Mouse (Mus musculus): ENCODE data around the gene Calhm4. TPM values are rescaled to one million over a fixed set of nuclear protein-coding genes. Genes with fewer than 3 reads are reported as not detected.
"Not testable (repeated sequence)": the region's sequence is repeated elsewhere in the genome, so short reads cannot be mapped to it uniquely, and the experiment has no call there.

The Calhm4 gene
- polyA plus RNA-seq, 1 experiment, result not detected

DNA sequence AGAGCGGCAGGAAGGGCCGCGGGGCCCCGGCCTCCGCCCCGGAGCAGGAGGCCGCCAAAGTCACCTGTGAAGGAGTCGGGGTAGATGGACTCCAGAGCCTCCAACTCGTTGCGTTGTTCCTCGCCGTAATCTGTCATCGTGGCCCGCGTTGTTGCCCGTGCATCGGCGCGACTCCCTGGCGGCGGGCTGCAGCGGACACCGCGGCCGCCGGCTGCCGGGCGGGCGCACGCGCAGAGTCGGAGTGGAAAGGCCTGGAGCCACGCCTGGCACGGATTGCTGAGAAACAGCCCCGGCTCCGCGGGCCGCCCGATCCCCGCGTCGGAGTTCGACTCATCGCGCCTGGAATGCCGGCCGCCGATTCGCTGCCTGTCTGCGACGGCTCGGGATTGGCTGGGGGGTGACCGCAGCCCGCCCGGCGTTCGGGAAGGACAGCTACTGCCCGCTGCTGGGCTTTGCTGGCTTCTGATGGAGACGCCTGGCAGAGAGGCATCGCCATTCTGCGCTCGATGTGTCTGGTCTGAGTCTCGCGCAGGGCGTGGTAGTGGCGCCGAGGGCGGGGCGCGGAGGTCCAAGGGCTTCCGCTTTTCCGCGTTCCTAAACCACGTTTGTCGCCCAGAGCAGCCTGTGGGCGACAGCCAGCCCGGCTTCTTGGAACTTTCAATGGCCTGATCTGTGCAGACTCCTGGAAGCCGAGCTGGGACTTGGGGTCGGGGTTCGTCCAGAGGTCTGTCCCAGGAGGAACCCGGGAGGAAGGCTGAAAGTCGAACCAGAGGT, 24.6 kb downstream of the Calhm4 start, which contains the start of gene Rwdd1:
Gene Rwdd1, minus strand, starts transcription at position 323 of the 774 bp plus-strand sequence.
- Histone ChIP-seq H3K4me3 (replicated peaks; ENCODE audit: control insufficient read depth, low read depth, low read length) (peak within 1 kb of the TSS; percentile 97), H3K27ac (ENCODE audit: control insufficient read depth, insufficient read depth, low read depth, low read length, poor library complexity) (peak within 1 kb of the TSS; percentile 94), H3K4me1 (ENCODE audit: control insufficient read depth, insufficient read depth, low read length) (peaks cover 3% of the 10 kb centered on the region)
- TF ChIP-seq POLR2A (IDR thresholded peaks at IDR 0.05; ENCODE audit: borderline replicate concordance, control insufficient read depth, low read depth, low read length) (peak; percentile 66; the same call in 1 of the 2 replicates), CTCF (IDR thresholded peaks at IDR 0.05; ENCODE audit: control insufficient read depth, insufficient read depth, low read length) (no peak)
- WGBS, result under 1% methylated on average over 82 of the region's 82 CpGs

DNA sequence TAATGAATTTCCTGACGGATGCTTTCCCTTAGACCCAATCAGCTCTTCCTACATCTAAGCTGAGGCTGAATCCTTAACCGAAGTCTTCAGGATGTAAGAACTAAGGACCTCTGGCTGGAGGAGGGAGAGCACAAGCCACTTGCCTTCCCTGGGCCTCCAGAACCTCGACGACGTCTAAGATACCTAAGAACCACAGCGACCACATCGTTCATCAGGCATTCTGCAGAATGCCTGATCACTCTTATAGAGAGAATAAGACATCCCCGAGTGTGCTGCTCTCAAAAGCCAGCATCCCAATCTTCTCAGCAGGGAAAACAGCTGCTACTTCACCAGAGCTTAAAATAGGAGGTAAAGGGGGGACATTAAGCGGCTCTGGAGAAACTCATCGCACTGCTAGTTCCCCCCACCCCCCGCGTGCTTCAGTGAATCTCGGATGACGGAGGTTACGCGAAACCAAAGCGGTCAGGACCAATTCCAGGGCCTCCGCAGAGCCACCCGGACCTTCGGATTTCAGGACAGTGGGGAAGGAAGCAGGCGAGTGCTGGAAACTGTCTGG, 25.3 kb downstream of the Calhm4 start:
- H3K27ac ChIP-seq (ENCODE audit: control insufficient read depth, insufficient read depth, low read depth, low read length, poor library complexity), result peak overlapping the region; percentile 94
- WGBS, result 1% methylated on average over 21 of the region's 21 CpGs
- H3K4me1 ChIP-seq (ENCODE audit: control insufficient read depth, insufficient read depth, low read length), result peaks cover 3% of the 10 kb centered on the region
- peak overlapping the region; percentile 97 for H3K4me3 ChIP-seq (replicated peaks; ENCODE audit: control insufficient read depth, low read depth, low read length)
- no peak for TF ChIP-seq POLR2A (IDR thresholded peaks at IDR 0.05; ENCODE audit: borderline replicate concordance, control insufficient read depth, low read depth, low read length)
- no peak for TF ChIP-seq CTCF (IDR thresholded peaks at IDR 0.05; ENCODE audit: control insufficient read depth, insufficient read depth, low read length)

DNA sequence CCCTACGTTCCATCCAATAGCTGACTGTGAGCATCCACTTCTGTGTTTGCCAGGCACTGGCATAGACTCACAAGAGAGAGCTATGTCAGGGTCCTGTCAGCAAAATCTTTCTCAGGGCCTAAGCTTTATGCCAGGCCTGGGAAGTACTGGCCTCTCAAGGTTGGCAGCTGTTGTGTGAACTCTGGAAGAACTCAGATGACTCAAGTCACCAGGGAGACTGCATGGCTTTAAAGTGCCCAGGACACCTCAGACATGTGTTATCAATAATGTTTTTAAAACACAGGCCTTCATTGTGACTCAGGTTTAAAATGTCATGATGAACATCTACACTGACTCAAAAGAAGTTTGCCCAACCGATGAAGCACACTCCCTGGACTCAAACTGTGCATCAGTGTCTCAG, 30.9 kb downstream of the Calhm4 start:
- H3K27ac ChIP-seq (ENCODE audit: control insufficient read depth, insufficient read depth, low read depth, low read length, poor library complexity), result no peak overlapping the region
- 87% methylated on average over 2 of the region's 2 CpGs for WGBS
- peaks cover 1% of the 10 kb centered on the region for H3K4me1 ChIP-seq (ENCODE audit: control insufficient read depth, insufficient read depth, low read length)
- no peak for TF ChIP-seq CTCF (IDR thresholded peaks at IDR 0.05; ENCODE audit: control insufficient read depth, insufficient read depth, low read length)
- H3K4me3 ChIP-seq (replicated peaks; ENCODE audit: control insufficient read depth, low read depth, low read length), result no peak overlapping the region

DNA sequence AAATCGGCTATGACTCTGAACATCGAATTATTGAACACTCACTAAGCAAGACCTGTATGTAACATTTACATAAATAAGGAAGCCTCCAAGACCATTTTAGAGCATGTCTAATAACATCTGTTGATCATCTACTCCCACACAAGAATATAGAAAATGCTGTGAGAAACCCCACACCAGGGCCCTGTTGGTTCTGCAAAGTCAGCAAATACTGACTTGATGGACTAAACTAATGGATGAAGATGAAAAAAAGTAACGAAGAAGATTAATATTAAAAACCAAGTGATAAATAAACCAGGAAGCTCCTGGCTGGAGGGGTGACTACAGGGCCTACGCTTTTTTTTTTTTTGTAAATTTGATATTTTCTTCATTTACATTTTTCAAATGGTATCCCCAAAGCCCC, 31.5 kb downstream of the Calhm4 start:
- WGBS, result 90% methylated on average over 4 of the region's 4 CpGs
- Histone ChIP-seq H3K4me3 (replicated peaks; ENCODE audit: control insufficient read depth, low read depth, low read length) (no peak overlapping the region), H3K4me1 (ENCODE audit: control insufficient read depth, insufficient read depth, low read length) (no peaks in the 10 kb centered on the region; the same call in 1 of the 2 replicates), H3K27ac (ENCODE audit: control insufficient read depth, insufficient read depth, low read depth, low read length, poor library complexity) (no peak overlapping the region)
- TF ChIP-seq CTCF (IDR thresholded peaks at IDR 0.05; ENCODE audit: control insufficient read depth, insufficient read depth, low read length) (no peak), POLR2A (IDR thresholded peaks at IDR 0.05; ENCODE audit: borderline replicate concordance, control insufficient read depth, low read depth, low read length) (no peak)

DNA sequence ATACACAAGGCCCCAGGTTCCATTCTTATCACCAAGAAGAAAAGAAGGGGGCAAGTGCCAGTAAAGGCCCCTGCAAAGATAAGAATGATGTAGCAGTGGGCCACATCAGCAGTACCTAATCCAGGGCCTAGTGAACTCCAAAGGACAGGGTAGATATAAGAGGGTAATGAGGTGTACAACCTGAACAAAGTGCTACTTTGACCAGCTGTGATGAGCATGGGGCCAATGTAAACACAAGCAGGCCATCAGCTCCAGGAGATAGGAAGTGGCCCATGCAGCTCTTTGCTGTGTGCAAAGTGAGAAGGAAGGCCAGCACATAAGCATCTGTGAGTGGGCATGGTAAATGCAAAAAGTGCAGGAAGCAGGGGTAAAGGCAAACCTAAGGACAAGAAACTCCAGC, 45.7 kb downstream of the Calhm4 start:
- no peak for TF ChIP-seq CTCF (IDR thresholded peaks at IDR 0.05; ENCODE audit: control insufficient read depth, insufficient read depth, low read length)
- TF ChIP-seq POLR2A (IDR thresholded peaks at IDR 0.05; ENCODE audit: borderline replicate concordance, control insufficient read depth, low read depth, low read length), result no peak
- Histone ChIP-seq H3K4me3 (replicated peaks; ENCODE audit: control insufficient read depth, low read depth, low read length) (no peak overlapping the region), H3K27ac (ENCODE audit: control insufficient read depth, insufficient read depth, low read depth, low read length, poor library complexity) (no peak overlapping the region), H3K4me1 (ENCODE audit: control insufficient read depth, insufficient read depth, low read length) (no peaks in the 10 kb centered on the region)

DNA sequence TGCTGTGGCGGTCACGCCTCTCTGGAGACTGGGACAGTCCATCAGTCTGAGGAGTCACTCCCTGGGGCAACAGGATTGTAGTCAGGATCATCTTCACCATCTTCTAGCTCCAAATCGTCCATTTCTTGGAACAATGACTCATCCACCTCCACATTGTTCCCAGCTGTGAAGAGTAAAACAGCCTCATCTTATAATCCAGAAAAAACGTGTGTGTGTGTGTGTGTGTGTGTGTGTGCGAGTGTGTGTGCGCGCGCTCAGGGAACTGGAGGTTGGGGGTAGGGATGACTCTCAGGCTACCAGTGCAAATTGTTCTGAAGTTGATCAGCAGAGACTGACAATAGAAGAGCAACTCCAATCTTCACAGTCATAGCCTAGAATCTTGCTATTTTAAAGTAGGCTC, 47.4 kb downstream of the Calhm4 start:
- H3K27ac ChIP-seq (ENCODE audit: control insufficient read depth, insufficient read depth, low read depth, low read length, poor library complexity); H3K4me3 ChIP-seq (replicated peaks; ENCODE audit: control insufficient read depth, low read depth, low read length); H3K4me1 ChIP-seq (ENCODE audit: control insufficient read depth, insufficient read depth, low read length): not testable (repeated sequence)
- 92% methylated on average over 6 of the region's 8 CpGs for WGBS

Other genes starting within 250 kb of the Calhm4 start
- 1.1 TPM in 1 of 2 replicates, not detected in the other for gene Sult3a1, start 186.6 kb downstream of the Calhm4 start, polyA plus RNA-seq (2011; ENCODE audit: insufficient read depth, insufficient read length, low replicate concordance, missing spikeins)
- gene Rsph4a, start 139.2 kb downstream of the Calhm4 start, polyA plus RNA-seq (2011; ENCODE audit: insufficient read depth, insufficient read length, low replicate concordance, missing spikeins), result 0.36 TPM in 1 of 2 replicates, not detected in the other
- gene Zup1, start 93.0 kb downstream of the Calhm4 start, polyA plus RNA-seq (2011; ENCODE audit: insufficient read depth, insufficient read length, low replicate concordance, missing spikeins), result 14.8 and 15.5 TPM in 2 replicates
- gene Rwdd1, start 24.7 kb downstream of the Calhm4 start, polyA plus RNA-seq (2011; ENCODE audit: insufficient read depth, insufficient read length, low replicate concordance, missing spikeins), result 6.0 and 47.9 TPM in 2 replicates
- not detected in 2 replicates for gene Trappc3l, start 6.7 kb downstream of the Calhm4 start, polyA plus RNA-seq (2011; ENCODE audit: insufficient read depth, insufficient read length, low replicate concordance, missing spikeins)
- gene Calhm5, start 52.2 kb upstream of the Calhm4 start, polyA plus RNA-seq (2011; ENCODE audit: insufficient read depth, insufficient read length, low replicate concordance, missing spikeins), result not detected in 2 replicates
- 5.1 TPM in 1 of 2 replicates, not detected in the other for gene Calhm6, start 83.7 kb upstream of the Calhm4 start, polyA plus RNA-seq (2011; ENCODE audit: insufficient read depth, insufficient read length, low replicate concordance, missing spikeins)
- gene Dse, start 163.4 kb upstream of the Calhm4 start, polyA plus RNA-seq (2011; ENCODE audit: insufficient read depth, insufficient read length, low replicate concordance, missing spikeins), result 3.0 and 4.8 TPM in 2 replicates
- gene Tspyl1, start 237.9 kb upstream of the Calhm4 start, polyA plus RNA-seq (2011; ENCODE audit: insufficient read depth, insufficient read length, low replicate concordance, missing spikeins), result 12.2 and 18.2 TPM in 2 replicates

Measured in bone marrow, adult 2 months (tissue).